Comparison of ENCODE assay signal across 8 mouse cellular contexts in the genomic region with DNA sequence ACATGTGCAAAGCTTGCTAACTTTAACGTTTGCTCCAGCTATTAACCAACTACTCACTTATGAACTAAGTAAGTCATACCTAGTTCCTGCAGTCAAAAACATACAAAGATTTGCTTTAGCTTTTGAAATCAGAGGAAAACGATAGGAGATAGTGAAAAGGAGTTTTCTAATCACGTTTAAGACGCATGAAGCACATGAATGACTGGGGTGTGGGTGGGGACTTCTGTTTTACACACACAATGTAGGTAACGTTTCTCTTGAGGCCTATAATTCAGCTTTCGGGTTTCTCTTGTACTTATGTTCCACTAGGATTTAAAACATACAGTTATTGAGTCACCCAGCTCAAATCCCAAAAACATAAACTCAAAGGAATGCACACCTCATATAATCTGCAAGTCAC. TPM values are rescaled to one million over a fixed set of nuclear protein-coding genes. Genes with fewer than 3 reads are reported as not detected.
A peak's percentile ranks its signal among the peaks of the same experiment; 100 is the strongest.
DNase-seq lines count a peak whose midpoint lies in the region; ATAC-seq and TF ChIP-seq lines count a peak whose summit lies in the region.

No protein-coding gene starts in this region.

- DNase-seq in kidney, adult 2 months = no peak
- DNase-seq in kidney, adult 18-20 months = no peak
- no peak for DNase-seq in MEL (ENCODE audit: low read depth, low spot score)
- no peak for DNase-seq in midbrain, embryonic 14.5 days
- DNase-seq in c-Kit-positive CD71-positive TER-119-positive erythroid progenitor cells, embryonic 14.5 days (ENCODE audit: low spot score) = no peak
- DNase-seq in ovary, adult 18-20 months (ENCODE audit: low spot score) = no peak

- peaks cover 17% of the 10 kb centered on the region for H3K36me3 ChIP-seq in kidney, adult 2 months (ENCODE audit: control insufficient read depth, insufficient read depth, low read length)
- H3K36me3 ChIP-seq in MEL (ENCODE audit: control insufficient read depth in 1 of 2, insufficient read depth in 2 of 2, low read length in 2 of 2) = peaks cover 35% of the 10 kb centered on the region in 2 experiments
- H3K36me3 ChIP-seq in hindbrain, embryonic 13.5 days = peaks cover 39% of the 10 kb centered on the region
- H3K36me3 ChIP-seq in midbrain, embryonic 14.5 days (ENCODE audit: control insufficient read depth, insufficient read depth, low read length) = peaks cover 35% of the 10 kb centered on the region

- peaks cover 22% of the 10 kb centered on the region for H3K79me2 ChIP-seq in MEL (ENCODE audit: control insufficient read depth, insufficient read depth, low read length, poor library complexity)

- H3K4me1 ChIP-seq in kidney, adult 2 months (ENCODE audit: control insufficient read depth, insufficient read depth, low read length) = peaks cover 15% of the 10 kb centered on the region; the same call in 1 of the 2 replicates
- peaks cover 12 to 14% of the 10 kb centered on the region in 2 experiments for H3K4me1 ChIP-seq in MEL (ENCODE audit: control insufficient read depth in 1 of 2, insufficient read depth in 2 of 2, low read length in 2 of 2)
- peaks cover 26% of the 10 kb centered on the region for H3K4me1 ChIP-seq in hindbrain, embryonic 13.5 days (replicated peaks)
- H3K4me1 ChIP-seq in midbrain, embryonic 14.5 days (ENCODE audit: control insufficient read depth, insufficient read depth, low read length) = peaks cover 17% of the 10 kb centered on the region

- no peak for ATAC-seq in hindbrain, embryonic 13.5 days (ENCODE audit: low FRiP score)
- ATAC-seq in midbrain, embryonic 14.5 days (ENCODE audit: low FRiP score, low TSS enrichment) = no peak
- ATAC-seq in monocyte, adult 5-6 weeks (replicated peaks; ENCODE audit: insufficient number of reproducible peaks, low FRiP score, low TSS enrichment, poor library complexity, severe bottlenecking) = no peak

- no peak for TF ChIP-seq POLR2A in kidney, adult 2 months (IDR thresholded peaks at IDR 0.05; ENCODE audit: low read depth, low read length)
- TF ChIP-seq POLR2A in MEL (IDR thresholded peaks at IDR 0.05; ENCODE audit: control insufficient read depth in 1 of 2, insufficient read depth in 1 of 2, low read depth in 1 of 2, low read length in 2 of 2, poor library complexity in 1 of 2) = no peak

- peak overlapping the region; percentile 90 for H3K9ac ChIP-seq in MEL (ENCODE audit: control insufficient read depth, low read depth, low read length, poor library complexity, severe bottlenecking)
- H3K9ac ChIP-seq in hindbrain, embryonic 13.5 days = peak overlapping the region; percentile 99
- peak overlapping the region; percentile 94 for H3K9ac ChIP-seq in midbrain, embryonic 14.5 days (replicated peaks; ENCODE audit: low read length)

- WGBS in kidney, adult 2 months = 4% methylated on average over 6 of the region's 6 CpGs
- 38% methylated on average over 6 of the region's 6 CpGs for WGBS in hindbrain, embryonic 13.5 days
- WGBS in midbrain, embryonic 14.5 days = 36% methylated on average over 6 of the region's 6 CpGs

- TF ChIP-seq EP300 in MEL (IDR thresholded peaks at IDR 0.05; ENCODE audit: low read depth in 1 of 2, low read length in 2 of 2) = no peak

- TF ChIP-seq CTCF in kidney, adult 2 months (conservative IDR thresholded peaks at IDR 0.05; ENCODE audit: insufficient read depth, insufficient read length, low read depth, low read length) = no peak
- no peak for TF ChIP-seq CTCF in MEL (IDR thresholded peaks at IDR 0.05 in 2 of 3, conservative IDR thresholded peaks at IDR 0.05 in 1 of 3; ENCODE audit: control insufficient read depth in 1 of 3, insufficient read depth in 1 of 3, low read depth in 2 of 3, low read length in 3 of 3, poor library complexity in 1 of 3, severe bottlenecking in 1 of 3)

- H3K9me3 ChIP-seq in MEL (replicated peaks; ENCODE audit: insufficient read depth, low read length) = no peaks in the 10 kb centered on the region
- no peaks in the 10 kb centered on the region for H3K9me3 ChIP-seq in hindbrain, embryonic 13.5 days
- no peaks in the 10 kb centered on the region for H3K9me3 ChIP-seq in midbrain, embryonic 14.5 days (ENCODE audit: control insufficient read depth, low read length)

- H3K27me3 ChIP-seq in kidney, adult 2 months (replicated peaks; ENCODE audit: control insufficient read depth, insufficient read depth, low read length) = no peaks in the 10 kb centered on the region
- no peaks in the 10 kb centered on the region for H3K27me3 ChIP-seq in MEL (ENCODE audit: control insufficient read depth in 1 of 2, insufficient read depth in 2 of 2, low read length in 2 of 2)
- H3K27me3 ChIP-seq in hindbrain, embryonic 13.5 days = no peaks in the 10 kb centered on the region
- H3K27me3 ChIP-seq in midbrain, embryonic 14.5 days (ENCODE audit: control insufficient read depth, insufficient read depth, low read length) = no peaks in the 10 kb centered on the region

- TF ChIP-seq RAD21 in MEL (IDR thresholded peaks at IDR 0.05; ENCODE audit: low read depth, low read length) = no peak

- peak overlapping the region; percentile 16; the same call in 1 of the 2 replicates for H3K4me3 ChIP-seq in kidney, adult 2 months (ENCODE audit: insufficient read depth, low read depth, low read length)
- peak overlapping the region; percentile 67 to 81 for H3K4me3 ChIP-seq in MEL (ENCODE audit: control insufficient read depth in 1 of 2, insufficient read depth in 1 of 2, low read depth in 2 of 2, low read length in 2 of 2)
- H3K4me3 ChIP-seq in hindbrain, embryonic 13.5 days = peak overlapping the region; percentile 98
- peak overlapping the region; percentile 91 for H3K4me3 ChIP-seq in midbrain, embryonic 14.5 days (replicated peaks; ENCODE audit: low read depth, low read length)

- H3K27ac ChIP-seq in kidney, adult 2 months (ENCODE audit: insufficient read depth, low read depth, low read length) = peak overlapping the region; percentile 13; the same call in 1 of the 2 replicates
- H3K27ac ChIP-seq in MEL (ENCODE audit: control insufficient read depth, low read depth, low read length) = no peak overlapping the region; the same call in 1 of the 2 replicates
- H3K27ac ChIP-seq in hindbrain, embryonic 13.5 days = no peak overlapping the region
- H3K27ac ChIP-seq in midbrain, embryonic 14.5 days (replicated peaks; ENCODE audit: low read depth, low read length) = no peak overlapping the region

- H3K4me2 ChIP-seq in hindbrain, embryonic 13.5 days = peak overlapping the region; percentile 95
- peak overlapping the region; percentile 81 for H3K4me2 ChIP-seq in midbrain, embryonic 14.5 days (ENCODE audit: low read length)

TF ChIP-seq in MEL, 35 proteins besides CTCF, POLR2A, EP300 and RAD21 (continues in another document):
- TF ChIP-seq GABPA (IDR thresholded peaks at IDR 0.05; ENCODE audit: low read depth, low read length) (no peak), MAX (IDR thresholded peaks at IDR 0.05; ENCODE audit: low read length) (peak; percentile 13; the same call in 1 of the 2 replicates), GATA1 (IDR thresholded peaks at IDR 0.05; ENCODE audit: low read depth, low read length) (no peak), CHD2 (IDR thresholded peaks at IDR 0.05; ENCODE audit: low read length) (no peak), MXI1 (IDR thresholded peaks at IDR 0.05; ENCODE audit: low read depth, low read length) (no peak), MYB (IDR thresholded peaks at IDR 0.05; ENCODE audit: low read depth, low read length) (no peak), ZC3H11A (IDR thresholded peaks at IDR 0.05; ENCODE audit: low read depth, low read length) (no peak), USF1 (IDR thresholded peaks at IDR 0.05; ENCODE audit: low read depth, low read length) (no peak), TAL1 (IDR thresholded peaks at IDR 0.05; ENCODE audit: low read length) (no peak), E2F4 (IDR thresholded peaks at IDR 0.05; ENCODE audit: borderline replicate concordance, low read depth, low read length) (no peak), USF2 (IDR thresholded peaks at IDR 0.05; ENCODE audit: borderline replicate concordance in 1 of 2, insufficient read depth in 1 of 2, low read depth in 1 of 2, low read length in 2 of 2) (no peak), MYC (IDR thresholded peaks at IDR 0.05; ENCODE audit: low read depth, low read length) (0 out of 2 replicates have a peak, but pooled peaks have one; percentile 22)

RNA-seq across cellular contexts. Expression of a gene that starts 1.2 kb away (rescaled TPM):
- polyA plus RNA-seq in kidney, adult 2 months (2012; rRNA removed) = 717 and 832 TPM in 2 replicates
- 497 and 556 TPM in 2 replicates for total RNA-seq in MEL (2012; rRNA removed)
- 100 to 1,000 TPM; 368 to 868 TPM for polyA plus RNA-seq in MEL (2012; ENCODE audit: insufficient read depth in 1 of 2, insufficient read length in 2 of 2, low read depth in 1 of 2, low replicate concordance in 2 of 2, missing spikeins in 1 of 2)
- 506 and 512 TPM in 2 replicates for polyA plus RNA-seq in hindbrain, embryonic 13.5 days (2015; fragmentation: Nextera tagmentation; extraction: Ambion mirVana)
- 565 and 569 TPM in 2 replicates for polyA plus RNA-seq in midbrain, embryonic 14.5 days (2014; fragmentation: Nextera tagmentation; extraction: Ambion mirVana)
- total RNA-seq in monocyte, adult 5-6 weeks (2017) = 191 to 312 TPM (median 245 TPM) in 3 replicates

RNA-seq across cellular contexts. Expression of a gene that starts 39.9 kb away (rescaled TPM):
- 3.4 and 5.7 TPM in 2 replicates for polyA plus RNA-seq in kidney, adult 2 months (2012; rRNA removed)
- total RNA-seq in MEL (2012; rRNA removed) = 11.0 and 12.3 TPM in 2 replicates
- polyA plus RNA-seq in MEL (2012; ENCODE audit: insufficient read depth in 1 of 2, insufficient read length in 2 of 2, low read depth in 1 of 2, low replicate concordance in 2 of 2, missing spikeins in 1 of 2) = 1 to 10 TPM in 1 of 2 experiments, not detected in 1; 9.9 TPM
- polyA plus RNA-seq in hindbrain, embryonic 13.5 days (2015; fragmentation: Nextera tagmentation; extraction: Ambion mirVana) = 19.9 and 21.3 TPM in 2 replicates
- polyA plus RNA-seq in midbrain, embryonic 14.5 days (2014; fragmentation: Nextera tagmentation; extraction: Ambion mirVana) = 13.0 and 19.5 TPM in 2 replicates
- 11.6 to 20.6 TPM (median 15.8 TPM) in 3 replicates for total RNA-seq in monocyte, adult 5-6 weeks (2017)

RNA-seq across cellular contexts. Expression of a gene that starts 40.1 kb away (rescaled TPM):
- 3.1 and 4.4 TPM in 2 replicates for polyA plus RNA-seq in kidney, adult 2 months (2012; rRNA removed)
- 12.8 and 16.7 TPM in 2 replicates for total RNA-seq in MEL (2012; rRNA removed)
- polyA plus RNA-seq in MEL (2012; ENCODE audit: insufficient read depth in 1 of 2, insufficient read length in 2 of 2, low read depth in 1 of 2, low replicate concordance in 2 of 2, missing spikeins in 1 of 2) = 10 to 100 TPM in 1 of 2 experiments, not detected in 1; 14.3 TPM
- 17.8 and 20.9 TPM in 2 replicates for polyA plus RNA-seq in hindbrain, embryonic 13.5 days (2015; fragmentation: Nextera tagmentation; extraction: Ambion mirVana)
- polyA plus RNA-seq in midbrain, embryonic 14.5 days (2014; fragmentation: Nextera tagmentation; extraction: Ambion mirVana) = 25.9 and 29.6 TPM in 2 replicates
- total RNA-seq in monocyte, adult 5-6 weeks (2017) = 51.1 to 80.0 TPM (median 54.9 TPM) in 3 replicates

RNA-seq across cellular contexts. Expression of a gene that starts 58.5 kb away (rescaled TPM):
- polyA plus RNA-seq in kidney, adult 2 months (2012; rRNA removed) = 20.0 and 21.1 TPM in 2 replicates
- total RNA-seq in MEL (2012; rRNA removed) = 211 and 225 TPM in 2 replicates
- 100 to 1,000 TPM; 215 to 219 TPM for polyA plus RNA-seq in MEL (2012; ENCODE audit: insufficient read depth in 1 of 2, insufficient read length in 2 of 2, low read depth in 1 of 2, low replicate concordance in 2 of 2, missing spikeins in 1 of 2)
- 123 and 129 TPM in 2 replicates for polyA plus RNA-seq in hindbrain, embryonic 13.5 days (2015; fragmentation: Nextera tagmentation; extraction: Ambion mirVana)
- polyA plus RNA-seq in midbrain, embryonic 14.5 days (2014; fragmentation: Nextera tagmentation; extraction: Ambion mirVana) = 127 and 162 TPM in 2 replicates
- total RNA-seq in monocyte, adult 5-6 weeks (2017) = 237 to 305 TPM (median 300 TPM) in 3 replicates

Comparison
In these comparisons a context has a peak if more than half of its experiments do, and no peak if none do; other contexts are left out.
1. H3K4me3 ChIP-seq: peak in every context shown above with its lines; median percentile 98 in hindbrain, embryonic 13.5 days; 91 in midbrain, embryonic 14.5 days; 74 in MEL; 16 in kidney, adult 2 months.